Mouse (Mus musculus) lung, adult 2 months (tissue): Measurements from ENCODE around the gene Atp9a. TPM values are rescaled to one million over a fixed set of nuclear protein-coding genes. Genes with fewer than 3 reads are reported as not detected.

Experiments
- DNase-seq: peaks from one replicate; pipeline ENCODE4 v3.0.0; 2022
- H3K4me1 ChIP-seq: fragments of 200-500 bp; 2 replicates; pipeline ENCODE4 v1.6.1; 2011; ENCODE audit warnings: low read length; ENCODE audit not compliant: control insufficient read depth, insufficient read depth
- H3K4me3 ChIP-seq: fragments of 200-500 bp; replicated peaks from 2 replicates; pipeline ENCODE3; 2011; ENCODE audit warnings: low read depth, mild to moderate bottlenecking, control low read depth, low read length; ENCODE audit errors: extremely low read depth
- CTCF ChIP-seq: fragments of 200-500 bp; IDR thresholded peaks from 2 replicates; pipeline ENCODE4 v1.5.1; 2011; ENCODE audit warnings: mild to moderate bottlenecking, low read length, control low read depth; ENCODE audit not compliant: insufficient read depth
- POLR2A ChIP-seq: fragments of 200-500 bp; IDR thresholded peaks from 2 replicates; pipeline ENCODE4 v1.6.1; 2011; ENCODE audit warnings: low read depth, mild to moderate bottlenecking, control low read depth, low read length, borderline replicate concordance; ENCODE audit errors: extremely low read depth
- WGBS: fragments of 180-500 bp; shearing (Covaris S2); methylation state at CpG from one replicate; pipeline ENCODE4 v1.1.7; 2018; 5-methylcytosine and 5-hydroxymethylcytosine counted together
- polyA plus RNA-seq: library from polyadenylated mRNA; depleted of rRNA; stranded (reverse); fragments of >200 nt; gene quantifications from 2 replicates; pipeline ENCODE4 v1.2.3, GENCODE M21; 2012

Atp9a gene
- polyA plus RNA-seq, 1 experiment = 72.9 TPM

GRCm38 (mm10) chr2:168740496-168740895 is 1.7 kb downstream of the Atp9a start:
- no peak for DNase-seq
- no peak for TF ChIP-seq POLR2A
- TF ChIP-seq CTCF = no peak
- Histone ChIP-seq H3K4me1 (no peaks in the 10 kb centered on the region), H3K4me3 (no peak overlapping the region)
- 90% methylated on average over 10 of the region's 10 CpGs for WGBS

- no peak for TF ChIP-seq POLR2A
- TF ChIP-seq CTCF = no peak
- no peak for DNase-seq
- WGBS = 94% methylated on average over 1 of the region's 1 CpGs
- 0 out of 2 replicates have a peak, but pooled peaks cover 2% of the 10 kb centered on the region for H3K4me1 ChIP-seq
- no peak overlapping the region for H3K4me3 ChIP-seq
Measured at GRCm38 (mm10) chr2:168738854-168739253, 3.4 kb downstream of the Atp9a start.

- Histone ChIP-seq H3K4me1 (0 out of 2 replicates have a peak, but pooled peaks cover 2% of the 10 kb centered on the region), H3K4me3 (no peak overlapping the region)
- peak; percentile 28 for DNase-seq
- TF ChIP-seq CTCF (no peak), POLR2A (no peak)
- WGBS = 47% methylated on average over 10 of the region's 10 CpGs
Measured at GRCm38 (mm10) chr2:168737878-168738277, 4.3 kb downstream of the Atp9a start.

GRCm38 (mm10) chr2:168734023-168734422 is 8.2 kb downstream of the Atp9a start:
- WGBS = 18% methylated on average over 11 of the region's 11 CpGs
- no peak for TF ChIP-seq POLR2A
- no peak for TF ChIP-seq CTCF
- H3K4me1 ChIP-seq = 0 out of 2 replicates have a peak, but pooled peaks cover 2% of the 10 kb centered on the region
- DNase-seq = peak; percentile 57
- no peak overlapping the region for H3K4me3 ChIP-seq

GRCm38 (mm10) chr2:168731258-168731657 is 11.0 kb downstream of the Atp9a start:
- Histone ChIP-seq H3K4me1 (0 out of 2 replicates have a peak, but pooled peaks cover 2% of the 10 kb centered on the region), H3K4me3 (no peak overlapping the region)
- DNase-seq = no peak
- 84% methylated on average over 8 of the region's 8 CpGs for WGBS
- no peak for TF ChIP-seq POLR2A
- TF ChIP-seq CTCF = no peak

- Histone ChIP-seq H3K4me3 (no peak overlapping the region), H3K4me1 (0 out of 2 replicates have a peak, but pooled peaks cover 2% of the 10 kb centered on the region)
- WGBS = 85% methylated on average over 12 of the region's 12 CpGs
- TF ChIP-seq CTCF = no peak
- no peak for TF ChIP-seq POLR2A
- no peak for DNase-seq
Measured at GRCm38 (mm10) chr2:168729736-168730135, 12.5 kb downstream of the Atp9a start.

GRCm38 (mm10) chr2:168728045-168728444 is 14.2 kb downstream of the Atp9a start:
- TF ChIP-seq CTCF = 0 out of 2 replicates have a peak, but pooled peaks have one; percentile 1
- TF ChIP-seq POLR2A = no peak
- no peak for DNase-seq
- Histone ChIP-seq H3K4me3 (no peak overlapping the region), H3K4me1 (no peaks in the 10 kb centered on the region)
- WGBS = 55% methylated on average over 12 of the region's 12 CpGs

GRCm38 (mm10) chr2:168726007-168726406 is 16.2 kb downstream of the Atp9a start:
- no peak for TF ChIP-seq POLR2A
- no peak for TF ChIP-seq CTCF
- WGBS = 40% methylated on average over 6 of the region's 6 CpGs
- DNase-seq = no peak
- Histone ChIP-seq H3K4me3 (no peak overlapping the region), H3K4me1 (0 out of 2 replicates have a peak, but pooled peaks cover 3% of the 10 kb centered on the region)

GRCm38 (mm10) chr2:168721313-168721712 is 20.9 kb downstream of the Atp9a start:
- Histone ChIP-seq H3K4me1 (0 out of 2 replicates have a peak, but pooled peaks cover 3% of the 10 kb centered on the region), H3K4me3 (no peak overlapping the region)
- WGBS = 64% methylated on average over 14 of the region's 14 CpGs
- peak; percentile 20 for DNase-seq
- TF ChIP-seq CTCF (no peak), POLR2A (no peak)

GRCm38 (mm10) chr2:168719742-168720141 is 22.5 kb downstream of the Atp9a start:
- H3K4me3 ChIP-seq = no peak overlapping the region
- no peak for TF ChIP-seq CTCF
- TF ChIP-seq POLR2A = no peak
- 0 out of 2 replicates have a peak, but pooled peaks cover 3% of the 10 kb centered on the region for H3K4me1 ChIP-seq
- WGBS = 65% methylated on average over 4 of the region's 4 CpGs
- DNase-seq = no peak
